Mouse (Mus musculus) ES-Bruce4 (cell line): Measurements from ENCODE around the gene Usf1. TPM values are rescaled to one million over a fixed set of nuclear protein-coding genes. Genes with fewer than 3 reads are reported as not detected.

Source experiments
- H3K27ac ChIP-seq: 2 replicates; pipeline ENCODE4 v1.5.1; 2012; ENCODE audit warnings: low read length, inconsistent platforms; ENCODE audit not compliant: insufficient read depth
- H3K27me3 ChIP-seq: 2 replicates; pipeline ENCODE4 v1.6.1; 2012; ENCODE audit warnings: mild to moderate bottlenecking, low read length, inconsistent platforms; ENCODE audit not compliant: control insufficient read depth, poor library complexity, insufficient read depth, severe bottlenecking
- H3K36me3 ChIP-seq: 2 replicates; pipeline ENCODE4 v1.6.1; 2012; ENCODE audit warnings: inconsistent platforms, mild to moderate bottlenecking, low read length, moderate library complexity; ENCODE audit not compliant: control insufficient read depth, poor library complexity, insufficient read depth, severe bottlenecking
- H3K4me1 ChIP-seq: one replicate; pipeline ENCODE4 v1.8.1; 2011; ENCODE audit warnings: low read length; ENCODE audit not compliant: control insufficient read depth, insufficient read depth
- H3K4me3 ChIP-seq: 2 replicates; pipeline ENCODE4 v1.5.1; 2011; ENCODE audit warnings: low read depth, mild to moderate bottlenecking, low read length
- H3K9ac ChIP-seq: 2 replicates; pipeline ENCODE4 v1.6.1; 2012; ENCODE audit warnings: low read depth, mild to moderate bottlenecking, inconsistent platforms; ENCODE audit not compliant: poor library complexity, severe bottlenecking
- H3K9me3 ChIP-seq: replicated peaks from 2 replicates; pipeline ENCODE4 v1.6.1; 2012; ENCODE audit warnings: mild to moderate bottlenecking, low read length, inconsistent platforms; ENCODE audit not compliant: control insufficient read depth, poor library complexity, insufficient read depth, severe bottlenecking
- CTCF ChIP-seq: IDR thresholded peaks from one replicate; pipeline ENCODE4 v1.8.1; 2011; ENCODE audit warnings: low read depth, low read length
- EP300 ChIP-seq: IDR thresholded peaks from 2 replicates; pipeline ENCODE4 v1.6.1; 2011; ENCODE audit warnings: low read depth, low read length; ENCODE audit not compliant: insufficient read depth
- POLR2A ChIP-seq: IDR thresholded peaks from one replicate; pipeline ENCODE4 v1.8.1; 2011; ENCODE audit warnings: low read length; ENCODE audit not compliant: insufficient read depth
- polyA plus RNA-seq: library from polyadenylated mRNA; stranded (reverse); fragments of >200 nt; gene quantifications from 2 replicates; pipeline ENCODE4 v1.2.4, GENCODE M21; 2011; ENCODE audit warnings: low read depth; ENCODE audit not compliant: missing spikeins, insufficient read depth, insufficient read length

Gene Usf1
- polyA plus RNA-seq, 1 experiment = 57.7 TPM

DNA sequence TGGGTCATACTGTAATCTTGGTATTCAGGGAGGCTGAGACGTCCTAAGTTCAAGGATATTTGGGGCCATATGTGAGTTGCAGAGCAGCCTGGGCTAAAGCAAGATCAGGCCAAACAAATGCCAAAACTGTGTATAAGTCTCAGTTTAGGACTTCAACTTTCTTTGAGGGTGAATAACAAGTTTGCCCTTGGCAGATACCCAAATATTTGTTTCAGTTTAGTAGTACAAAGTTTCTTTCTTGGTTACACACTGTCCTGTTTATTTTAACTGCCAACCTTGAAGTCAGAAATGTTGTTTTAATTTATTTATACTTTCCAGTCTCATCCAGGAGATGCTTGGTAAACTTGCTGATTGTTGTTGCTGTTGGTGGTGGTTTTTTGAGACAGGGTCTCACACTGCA is 24.9 kb downstream of the Usf1 start:
- Histone ChIP-seq H3K9me3 (no peaks in the 10 kb centered on the region), H3K27me3 (no peaks in the 10 kb centered on the region), H3K4me1 (peaks cover 4% of the 10 kb centered on the region), H3K27ac (no peak overlapping the region), H3K9ac (no peak overlapping the region), H3K4me3 (no peak overlapping the region), H3K36me3 (no peaks in the 10 kb centered on the region)
- TF ChIP-seq CTCF = no peak
- TF ChIP-seq POLR2A = no peak
- no peak for TF ChIP-seq EP300

GRCm38 (mm10) chr1:171437264-171438013 is 26.3 kb downstream of the Usf1 start, which contains the start of gene F11r:
F11r (plus strand) TSS chr1:171437535.
- H3K9me3 ChIP-seq = no peaks in the 10 kb centered on the region
- no peaks in the 10 kb centered on the region for H3K36me3 ChIP-seq
- H3K27me3 ChIP-seq = no peaks in the 10 kb centered on the region
- H3K4me1 ChIP-seq = peaks cover 7% of the 10 kb centered on the region
- peak; percentile 99 for TF ChIP-seq POLR2A
- TF ChIP-seq CTCF = no peak
- peak; percentile 21; the same call in 1 of the 2 replicates for TF ChIP-seq EP300
- H3K9ac ChIP-seq = peak within 1 kb of the TSS; percentile 70
- peak within 1 kb of the TSS; percentile 87 for H3K4me3 ChIP-seq
- H3K27ac ChIP-seq = peak within 1 kb of the TSS; percentile 64; the same call in 1 of the 2 replicates

- Histone ChIP-seq H3K9ac (peak overlapping the region; percentile 70), H3K27ac (peak overlapping the region; percentile 64; the same call in 1 of the 2 replicates), H3K9me3 (no peaks in the 10 kb centered on the region), H3K4me1 (peaks cover 8% of the 10 kb centered on the region), H3K27me3 (no peaks in the 10 kb centered on the region), H3K36me3 (no peaks in the 10 kb centered on the region), H3K4me3 (peak overlapping the region; percentile 87)
- TF ChIP-seq POLR2A (no peak), EP300 (no peak), CTCF (no peak)
Measured at GRCm38 (mm10) chr1:171438014-171438670, 27.0 kb downstream of the Usf1 start.

DNA sequence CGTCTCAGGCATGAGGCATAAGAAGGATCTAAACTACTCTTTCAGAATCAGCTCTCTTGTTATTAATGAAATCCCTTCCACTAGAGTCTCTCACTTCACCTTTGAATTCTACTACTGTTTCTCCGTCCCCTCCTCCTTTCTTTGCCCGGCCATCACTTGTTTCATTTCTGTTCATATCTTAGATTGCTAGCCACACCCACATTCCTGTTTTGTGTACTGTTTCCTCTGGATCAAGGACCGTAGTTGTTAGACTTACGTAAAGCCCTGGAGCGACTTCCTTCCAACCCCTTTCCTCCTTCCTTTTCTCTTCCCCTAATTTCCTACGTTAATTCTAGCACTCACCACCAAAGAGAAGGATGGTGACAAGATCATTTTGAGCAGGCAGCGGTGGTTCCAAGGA is 28.0 kb downstream of the Usf1 start:
- no peak for TF ChIP-seq POLR2A
- no peak for TF ChIP-seq CTCF
- Histone ChIP-seq H3K9ac (peak overlapping the region; percentile 70; the same call in 1 of the 2 replicates), H3K27me3 (no peaks in the 10 kb centered on the region), H3K9me3 (no peaks in the 10 kb centered on the region), H3K27ac (peak overlapping the region; percentile 48), H3K36me3 (no peaks in the 10 kb centered on the region), H3K4me3 (peak overlapping the region; percentile 38), H3K4me1 (peaks cover 8% of the 10 kb centered on the region)

GRCm38 (mm10) chr1:171440025-171440725 is 29.1 kb downstream of the Usf1 start:
- Histone ChIP-seq H3K4me3 (peak overlapping the region; percentile 4), H3K9ac (no peak overlapping the region), H3K4me1 (peaks cover 8% of the 10 kb centered on the region), H3K27me3 (no peaks in the 10 kb centered on the region), H3K27ac (no peak overlapping the region; the same call in 1 of the 2 replicates), H3K9me3 (no peaks in the 10 kb centered on the region), H3K36me3 (no peaks in the 10 kb centered on the region)
- TF ChIP-seq EP300 (no peak), CTCF (no peak), POLR2A (no peak)
